Mouse (Mus musculus) embryo, embryonic 11 days (tissue): ENCODE results near the gene Pusl1.

Experiments used
- DNase-seq: peaks from one replicate; pipeline ENCODE4 v3.0.0-alpha.2; 2015

Gene Pusl1

DNA sequence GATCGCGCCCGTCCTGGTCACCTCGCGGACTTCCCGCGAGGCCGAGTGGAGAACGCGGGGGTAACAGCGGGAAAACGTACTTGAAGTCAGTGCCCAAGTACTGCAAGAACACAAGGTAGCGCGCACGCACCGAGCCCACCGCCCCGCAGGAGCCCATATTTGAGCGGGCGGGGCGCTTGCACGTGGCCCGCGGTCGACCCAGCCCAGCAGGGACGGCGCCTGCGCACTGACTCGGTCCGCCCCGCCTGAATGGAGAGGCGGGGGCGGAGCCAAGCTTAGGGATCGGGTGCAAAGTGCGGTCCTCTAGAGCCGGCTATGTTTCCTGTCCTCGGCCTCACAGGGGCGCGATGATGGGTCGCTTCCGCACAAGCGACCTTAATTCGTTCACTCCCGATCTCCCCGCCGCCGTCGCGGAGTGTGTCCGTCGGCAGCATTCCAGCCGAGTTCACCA is at the start of gene Pusl1, which contains the start of gene Acap3:
Gene Pusl1 (minus strand): TSS at position 231 of the 451 bp plus-strand sequence.
Gene Acap3 (plus strand): TSS at position 272 of the 451 bp plus-strand sequence.
- DNase-seq: peak; percentile 98

DNA sequence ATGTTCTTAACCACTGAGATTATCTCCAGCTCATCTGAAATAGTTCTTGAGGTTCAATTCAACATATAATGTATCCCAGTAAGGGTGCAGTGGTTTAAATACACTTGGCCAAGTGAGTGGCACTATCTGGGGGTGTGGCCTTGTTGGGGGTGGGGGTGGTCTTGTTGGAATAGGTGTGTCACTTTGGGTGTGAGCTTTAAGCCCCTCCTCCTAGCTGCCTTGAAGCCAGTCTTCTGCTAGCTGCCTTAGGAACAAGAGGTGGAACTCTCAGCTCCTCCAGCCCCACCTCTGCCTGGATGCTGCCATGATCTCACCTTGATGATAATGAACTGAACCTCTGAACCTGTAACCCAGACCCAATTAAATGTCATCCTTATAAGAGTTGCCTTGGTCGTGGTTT is 40.5 kb upstream of the Pusl1 start:
- no peak for DNase-seq

DNA sequence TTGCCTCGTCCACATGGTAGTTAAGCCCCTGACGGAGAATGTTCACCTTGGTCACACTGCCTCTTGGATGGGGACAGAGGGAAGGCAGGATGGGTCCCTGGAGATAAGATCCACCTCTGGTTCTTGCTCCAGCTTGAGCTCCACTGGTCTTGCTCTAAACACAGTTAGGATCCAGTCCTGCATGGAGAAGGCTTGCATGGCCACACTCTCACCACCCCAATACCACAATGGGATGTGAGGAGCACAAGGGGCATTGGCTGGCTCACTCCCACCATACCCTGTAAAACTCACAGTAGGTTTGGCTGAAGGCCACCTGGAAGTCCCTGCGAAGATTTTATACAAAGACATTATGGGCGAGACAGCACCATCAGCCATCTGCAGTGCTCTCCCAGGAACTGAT is 17.2 kb upstream of the Pusl1 start:
- no peak for DNase-seq

DNA sequence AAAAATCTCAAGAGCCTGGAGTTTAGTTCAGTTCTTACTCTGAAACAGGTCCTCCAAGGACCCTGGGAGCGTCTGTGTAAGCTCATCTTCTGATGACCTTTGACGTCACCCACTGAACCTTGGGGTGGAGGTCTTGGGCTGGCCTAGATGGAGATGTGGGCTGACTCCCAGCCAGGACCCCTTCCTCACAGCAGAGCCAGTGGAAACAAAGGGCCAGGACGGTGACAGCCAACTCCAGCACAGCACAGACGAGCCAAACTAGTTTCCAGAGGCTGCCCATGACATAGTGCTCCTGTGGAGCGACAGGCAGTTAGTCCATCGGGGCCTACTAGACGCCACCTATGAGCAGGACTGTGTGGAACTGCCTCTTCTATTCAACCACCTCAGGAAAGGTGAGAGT is 16.7 kb upstream of the Pusl1 start:
- no peak for DNase-seq

DNA sequence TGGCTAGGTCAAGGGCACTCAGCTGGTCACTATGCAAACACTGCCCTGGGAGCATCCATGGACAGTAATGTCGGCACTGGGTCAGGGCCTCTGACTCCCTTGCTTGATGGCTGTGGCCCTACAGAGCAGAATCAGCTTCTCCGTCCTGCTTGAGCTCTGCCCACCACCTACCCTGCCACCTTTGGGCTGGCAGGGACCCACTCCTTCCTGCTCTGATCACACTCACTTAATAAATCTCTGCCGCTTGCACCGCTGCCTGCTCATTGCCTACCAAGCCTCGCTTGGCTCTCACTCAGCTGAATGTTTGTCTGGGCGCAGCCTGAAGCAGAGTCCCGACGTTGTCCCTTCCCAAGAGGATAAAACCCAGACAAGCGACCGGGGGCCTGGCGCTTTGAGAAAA is 15.4 kb upstream of the Pusl1 start:
- DNase-seq: no peak

DNA sequence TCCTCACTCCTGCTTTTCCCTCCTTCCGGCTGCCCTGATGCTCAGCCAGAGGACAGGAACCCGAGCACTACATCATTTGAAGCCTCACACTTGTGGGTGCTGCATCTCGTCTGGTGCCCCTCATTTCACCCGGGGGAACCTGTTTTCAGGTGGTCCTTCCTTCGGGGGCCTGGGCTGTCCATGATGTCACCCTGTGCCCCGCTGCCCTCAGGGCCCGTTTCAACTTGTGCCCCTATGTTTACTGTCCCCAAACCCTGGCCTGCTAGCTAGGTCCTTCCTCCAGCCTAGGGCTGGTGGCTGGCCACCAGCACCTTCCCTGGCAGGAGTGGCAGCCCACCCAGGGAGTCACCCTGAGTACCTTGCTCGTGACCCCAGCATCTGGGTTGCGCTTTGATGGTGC is 14.5 kb upstream of the Pusl1 start:
- DNase-seq: no peak

DNA sequence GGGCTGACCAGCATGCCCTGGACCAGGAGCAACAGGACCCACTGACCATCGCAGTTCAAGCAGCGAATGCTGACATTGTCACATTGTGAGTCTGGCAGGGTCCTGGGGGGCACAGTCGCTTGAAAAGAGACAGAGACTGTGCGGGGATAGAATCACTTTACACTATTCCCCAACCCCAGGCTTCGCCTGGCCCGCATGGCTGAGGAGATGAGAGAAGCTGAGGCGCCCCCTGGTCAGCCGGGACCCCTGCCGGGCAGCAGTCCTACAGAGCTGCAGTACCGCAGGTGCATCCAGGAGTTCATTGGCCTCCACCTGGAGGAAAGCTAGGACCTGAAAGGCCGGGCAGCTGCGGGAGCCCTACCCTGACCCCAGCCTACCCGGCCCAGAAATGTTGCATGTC is 14.1 kb upstream of the Pusl1 start:
- no peak for DNase-seq

DNA sequence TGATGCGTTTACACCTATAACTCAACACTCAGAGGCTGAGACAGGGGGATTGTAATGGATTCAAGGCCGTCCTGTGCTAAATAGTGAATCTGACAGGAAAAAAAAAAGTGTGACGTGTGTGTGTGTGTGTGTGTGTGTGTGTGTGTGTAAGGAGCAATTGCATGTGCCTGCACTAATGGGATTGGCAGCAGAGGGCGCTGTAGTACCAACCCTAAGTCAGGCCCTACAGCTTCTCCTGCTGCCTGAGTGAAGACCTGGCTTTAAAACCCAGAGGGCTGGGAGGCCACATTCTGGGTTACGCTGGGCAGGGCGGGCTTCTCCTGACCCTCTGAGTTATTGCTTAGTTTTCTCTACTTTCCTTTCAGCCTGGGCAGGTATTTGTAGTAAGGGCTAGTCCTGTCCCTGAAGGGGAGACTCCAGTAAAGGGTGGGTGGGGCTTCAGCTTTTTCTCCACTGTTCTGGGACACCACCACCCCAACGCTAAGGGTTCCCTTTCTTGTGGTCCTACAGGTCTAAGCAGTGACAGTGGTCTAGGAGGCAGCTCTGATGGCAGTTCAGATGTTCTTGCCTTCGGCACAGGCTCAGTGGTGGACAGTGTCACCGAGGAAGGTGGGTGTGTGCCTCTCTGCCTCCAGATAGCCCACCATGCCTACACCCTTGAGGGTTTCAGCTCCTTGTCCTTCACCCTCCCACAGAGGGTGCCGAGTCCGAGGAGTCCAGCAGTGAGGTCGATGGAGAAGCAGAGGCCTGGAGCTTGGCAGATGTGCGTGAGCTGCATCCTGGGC is 12.9 kb upstream of the Pusl1 start:
- DNase-seq: peak; percentile 29

DNA sequence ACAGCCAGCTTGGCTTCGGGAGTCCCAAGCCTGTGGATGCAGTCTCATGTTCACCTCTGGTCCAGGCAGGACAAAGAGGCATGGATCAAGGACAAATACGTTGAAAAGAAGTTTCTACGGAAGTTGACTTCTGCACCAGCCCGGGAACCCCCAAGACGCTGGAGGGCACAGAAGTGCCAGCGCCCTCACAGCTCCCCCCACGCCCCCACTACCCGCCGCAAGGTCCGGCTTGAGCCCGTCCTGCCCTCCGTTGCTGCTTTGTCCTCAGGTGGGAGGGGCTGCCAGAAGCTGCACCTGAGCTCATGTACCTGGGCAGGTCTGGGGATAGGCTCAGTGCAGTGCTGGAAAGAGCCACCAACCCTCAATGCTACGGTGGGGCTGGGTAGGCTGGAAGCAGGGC is 11.7 kb upstream of the Pusl1 start:
- no peak for DNase-seq

DNA sequence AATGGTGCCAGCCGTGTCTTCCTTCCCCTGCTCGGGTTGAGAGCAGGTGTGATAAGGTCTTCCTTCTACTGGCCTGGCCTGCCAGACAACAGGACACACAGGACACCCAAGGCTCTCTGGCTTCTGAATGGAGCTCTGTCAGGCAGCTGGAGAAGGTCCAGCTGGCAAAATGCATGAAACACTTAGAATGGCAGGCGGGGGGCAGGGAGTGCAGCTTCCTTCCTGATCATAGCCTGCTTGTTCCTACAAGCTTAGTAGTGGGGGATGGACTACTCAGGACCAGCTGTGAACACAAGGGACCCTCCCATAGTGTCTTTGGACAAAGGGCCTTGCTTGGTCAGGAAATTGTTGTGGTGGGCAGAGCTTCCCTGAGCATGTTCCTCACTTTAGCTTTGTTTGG is 9.6 kb upstream of the Pusl1 start:
- no peak for DNase-seq

DNA sequence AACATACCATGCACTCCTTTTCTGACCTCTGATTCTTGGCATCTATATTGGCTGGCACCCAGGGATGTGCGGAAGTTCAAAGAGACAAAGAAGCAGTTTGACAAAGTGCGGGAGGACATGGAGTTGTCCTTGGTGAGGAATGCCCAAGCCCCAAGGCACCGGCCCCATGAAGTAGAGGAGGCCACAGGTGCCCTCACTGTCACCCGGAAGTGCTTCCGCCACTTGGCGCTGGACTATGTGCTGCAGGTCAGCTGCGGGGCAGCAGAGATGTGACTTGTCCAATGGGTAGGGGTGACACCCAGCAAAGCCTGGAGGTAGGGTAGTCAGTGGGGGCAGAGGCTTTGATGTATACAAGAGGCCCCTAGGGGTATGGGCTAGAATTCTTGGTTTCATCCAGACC is 7.8 kb upstream of the Pusl1 start:
- DNase-seq: no peak

DNA sequence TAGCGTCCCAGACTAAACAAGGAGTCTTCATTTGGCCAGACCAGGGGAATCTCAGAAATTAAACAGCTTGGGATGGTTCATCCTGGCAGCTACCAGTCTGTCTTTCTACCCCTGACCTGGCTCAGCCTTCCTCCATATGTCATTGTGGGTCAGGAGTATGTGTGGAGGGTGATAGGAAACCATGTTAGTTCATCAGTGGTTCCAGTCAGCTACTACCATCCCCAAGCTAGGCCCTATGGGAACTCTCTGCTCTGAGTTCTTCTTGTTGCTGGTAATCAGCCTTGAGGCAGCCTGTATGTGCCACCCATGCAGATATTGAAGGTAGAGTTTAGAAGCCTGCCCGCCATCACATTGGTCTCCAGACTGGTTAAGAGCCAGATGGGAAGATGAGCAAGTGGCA is 6.7 kb upstream of the Pusl1 start:
- no peak for DNase-seq

DNA sequence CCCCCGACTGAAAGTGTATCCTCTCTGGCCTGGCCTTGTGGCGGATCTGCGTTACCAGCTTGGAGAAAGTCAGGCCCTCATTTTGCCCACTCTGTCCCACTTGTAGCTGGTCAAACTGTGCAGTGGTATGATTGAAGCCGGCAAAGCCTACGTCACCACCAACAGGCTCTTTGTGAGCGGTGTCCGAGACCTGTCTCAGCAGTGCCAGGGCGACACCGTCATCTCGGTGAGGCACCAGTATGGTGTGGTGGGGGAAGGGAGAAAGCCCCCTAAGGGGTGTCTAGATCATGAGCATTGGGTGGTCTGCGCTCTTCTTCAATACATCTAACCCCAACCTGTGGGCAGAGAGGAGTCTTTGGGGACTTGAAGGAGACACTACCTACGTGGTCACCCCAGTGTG is 4.9 kb upstream of the Pusl1 start:
- DNase-seq: no peak

DNA sequence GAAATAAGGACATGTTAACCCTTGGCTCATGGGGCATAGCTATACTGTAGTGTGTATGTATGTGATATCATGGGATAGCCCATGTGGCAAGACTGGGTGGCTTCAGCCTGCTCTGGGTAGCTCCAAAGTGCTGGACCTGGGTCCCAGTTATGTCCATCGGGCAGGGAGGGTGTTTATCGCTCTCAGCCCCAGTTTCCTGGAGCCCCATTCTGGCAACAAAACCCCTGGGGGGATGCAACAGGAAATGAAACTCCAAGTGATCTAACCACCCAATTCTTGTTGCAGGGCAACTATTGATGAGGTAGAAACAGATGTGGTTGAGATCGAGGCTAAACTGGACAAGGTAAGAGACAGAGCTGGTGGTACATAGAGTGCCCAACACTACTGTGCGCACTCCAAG is 4.2 kb upstream of the Pusl1 start:
- no peak for DNase-seq

DNA sequence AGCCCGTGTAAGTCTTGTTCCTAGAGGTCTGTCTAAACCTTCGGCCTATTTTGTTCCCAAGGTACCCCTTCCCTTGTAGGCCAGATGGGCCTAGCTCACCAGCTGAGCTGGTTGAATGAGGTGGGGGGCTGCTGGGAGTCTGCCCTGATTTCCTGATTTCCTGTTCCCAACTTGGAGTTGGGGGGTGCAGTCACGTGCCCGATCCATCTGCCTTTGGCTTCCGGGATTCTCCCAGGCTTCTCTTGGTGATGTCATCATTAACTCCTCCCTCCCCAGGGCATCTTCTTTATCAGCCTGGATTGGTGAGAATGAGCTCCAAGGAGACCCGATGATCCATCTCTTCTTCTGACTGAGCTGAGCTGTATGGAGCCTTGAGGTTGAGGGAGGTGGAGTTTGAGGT is 3.6 kb upstream of the Pusl1 start:
- no peak for DNase-seq

DNA sequence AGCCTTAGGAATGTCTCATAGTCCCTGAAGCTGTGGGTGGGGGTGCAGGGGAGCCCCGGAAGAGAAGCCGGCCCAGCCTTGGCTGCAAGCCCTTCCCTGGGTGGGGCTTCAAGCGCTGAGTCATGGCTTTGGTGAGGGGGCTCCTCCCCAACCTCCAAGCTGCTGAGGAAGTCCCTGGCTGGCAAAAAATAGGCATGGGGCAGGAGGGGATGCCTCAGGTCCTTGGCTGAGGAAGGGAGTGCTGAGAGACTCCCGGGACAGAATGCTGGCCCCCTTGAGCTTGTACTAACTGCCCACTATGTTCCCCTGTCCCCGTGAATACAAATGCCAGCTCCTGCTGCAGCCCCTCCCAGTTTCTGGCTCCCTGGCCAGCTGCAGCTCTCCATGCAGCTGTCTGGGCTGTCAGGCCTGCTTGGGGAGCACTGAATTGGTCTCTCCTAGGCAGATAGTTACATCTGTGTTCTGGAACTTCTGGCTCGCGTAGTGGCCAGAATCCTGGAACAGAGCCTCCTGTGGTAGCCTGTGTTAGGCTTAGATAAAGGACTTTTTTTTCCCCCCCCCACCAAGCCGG is 2.8 kb upstream of the Pusl1 start:
- no peak for DNase-seq

DNA sequence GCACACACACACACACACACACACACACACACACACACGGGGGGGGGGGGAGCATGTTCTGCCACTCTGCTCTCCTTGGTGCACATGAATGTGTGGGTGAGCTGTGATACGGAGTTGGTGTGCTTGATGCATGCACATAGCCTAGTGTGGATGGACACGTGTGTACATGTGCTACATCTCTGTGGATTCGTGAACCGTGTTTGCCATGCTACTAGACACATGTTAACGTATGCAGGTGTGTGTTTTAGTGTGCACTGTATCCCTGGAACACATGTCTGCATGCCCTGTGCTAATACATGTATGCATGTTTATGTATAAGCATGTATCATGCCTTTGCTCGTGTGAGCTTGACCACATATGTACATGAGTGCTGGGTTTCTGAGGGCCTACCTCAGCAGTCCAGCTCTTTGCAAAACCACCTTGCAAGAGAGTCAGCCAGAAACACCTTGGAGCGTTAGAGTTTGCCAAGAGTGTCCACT is 1.7 kb upstream of the Pusl1 start:
- no peak for DNase-seq

DNA sequence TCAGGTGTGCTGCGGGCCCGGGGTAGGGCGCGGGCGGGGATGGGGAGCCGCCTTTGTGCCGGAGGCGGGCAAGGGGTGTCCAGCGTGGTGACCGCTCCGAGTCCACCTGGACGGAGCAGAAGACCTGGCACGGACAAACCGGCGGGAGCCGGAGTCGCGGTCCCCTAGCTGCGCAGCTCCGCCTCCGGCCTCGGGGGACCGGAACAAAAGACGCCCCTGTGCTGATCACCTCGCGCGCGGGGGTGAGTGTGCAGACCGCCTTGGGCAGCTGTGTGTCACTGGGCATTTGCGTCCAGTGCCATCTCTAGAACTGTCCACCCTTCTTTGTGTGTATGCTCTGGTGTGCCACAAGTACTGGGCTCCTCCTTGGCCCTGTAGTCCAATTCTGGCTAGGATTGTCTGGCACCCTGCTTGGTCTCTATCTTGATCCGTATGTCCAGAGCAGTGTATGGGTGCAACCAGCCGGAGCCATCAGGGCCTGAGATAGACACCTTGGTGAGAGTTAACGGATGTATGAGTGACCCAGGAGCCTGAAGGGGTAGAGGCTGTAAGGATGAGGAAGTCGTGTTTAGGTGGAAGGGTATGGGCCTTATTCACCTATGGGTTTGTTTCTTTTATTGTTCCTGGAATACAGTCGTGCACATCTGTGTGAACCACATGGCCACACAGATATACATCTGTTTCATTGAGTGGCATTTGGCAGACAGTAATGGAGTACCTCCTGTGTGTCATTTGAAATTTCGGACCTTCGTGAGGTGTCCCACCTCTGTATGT is 1.0 kb upstream of the Pusl1 start:
- peak; percentile 63 for DNase-seq

DNA sequence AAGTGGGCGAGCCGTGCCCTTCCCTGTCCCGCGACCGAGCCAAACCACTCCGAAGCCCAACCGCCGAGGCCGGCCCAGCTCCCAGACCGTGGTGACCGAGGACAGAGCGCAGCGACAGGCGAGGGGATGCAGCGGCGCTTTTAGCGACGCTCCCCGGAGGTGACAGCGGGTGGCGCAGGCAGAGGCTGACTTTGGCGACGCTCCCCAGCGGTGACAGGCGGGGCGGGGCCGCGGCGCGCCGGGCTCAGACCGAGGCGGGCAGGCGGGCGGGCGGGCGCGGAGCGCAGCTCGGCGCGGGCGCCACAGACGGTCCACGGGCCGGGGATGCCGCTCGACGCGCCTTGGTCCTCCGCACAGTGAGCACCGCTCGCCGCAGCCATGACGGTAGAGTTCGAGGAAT is 436 bp upstream of the Pusl1 start:
- peak; percentile 93 for DNase-seq

DNA sequence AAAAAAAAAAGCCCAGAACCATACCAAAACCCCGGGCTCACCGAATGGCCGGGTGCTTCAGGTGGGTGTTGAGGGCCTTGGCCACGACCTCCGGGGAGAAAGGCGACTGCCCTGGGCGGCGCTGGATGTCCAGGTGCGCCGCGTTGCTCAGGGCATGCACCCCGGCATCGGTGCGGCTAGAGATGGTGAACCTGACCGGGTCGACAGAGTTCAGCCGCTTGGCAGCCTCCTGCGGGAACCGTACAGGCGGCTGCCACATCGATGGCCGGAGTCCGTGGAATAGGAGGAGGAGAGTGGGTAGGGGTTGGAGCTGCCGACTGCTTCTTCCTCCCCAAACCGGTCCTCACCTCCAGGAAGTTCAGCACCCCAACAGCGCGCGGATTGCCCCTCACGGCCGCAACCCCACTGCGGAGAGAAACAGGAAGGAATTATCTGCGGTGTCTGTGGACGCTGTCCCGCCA is 540 bp downstream of the Pusl1 start:
- no peak for DNase-seq

DNA sequence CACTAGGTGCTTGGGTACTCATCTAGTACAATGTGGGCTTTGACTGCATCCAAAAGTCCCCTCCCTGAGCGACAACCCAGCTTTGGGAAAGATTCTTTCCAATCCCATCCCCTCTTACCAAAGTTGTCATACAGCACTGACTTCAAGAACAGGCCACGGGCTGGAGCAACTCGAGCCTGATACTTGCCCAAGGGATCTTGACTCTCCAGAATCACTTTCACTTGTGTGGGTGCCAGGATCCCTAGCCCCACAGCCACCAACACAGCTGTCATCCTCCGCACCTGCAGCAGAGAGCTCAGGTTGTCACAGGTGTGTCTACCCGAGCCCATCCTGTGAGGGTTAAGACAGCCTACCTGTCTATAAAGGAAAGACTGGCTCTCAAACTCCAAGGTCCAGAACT is 2.3 kb downstream of the Pusl1 start:
- no peak for DNase-seq

DNA sequence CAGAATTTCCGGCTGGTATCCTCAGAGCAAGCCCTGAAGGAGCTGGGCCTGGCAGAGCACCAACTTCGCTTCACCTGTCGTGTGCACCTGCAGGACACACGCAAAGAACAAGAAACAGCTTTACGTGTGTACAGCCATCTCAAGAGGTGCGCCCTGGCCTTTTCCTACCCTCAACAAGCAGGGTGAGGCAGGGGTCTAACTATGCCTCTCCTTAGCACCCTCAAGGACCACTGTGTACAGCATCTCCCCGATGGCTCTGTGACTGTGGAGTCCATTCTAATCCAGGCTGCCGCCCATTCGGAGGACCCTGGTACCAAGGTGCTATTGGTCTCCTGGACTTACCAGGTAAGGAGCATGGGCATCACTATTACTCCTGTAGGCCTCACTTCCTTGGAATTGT is 3.4 kb downstream of the Pusl1 start:
- no peak for DNase-seq

DNA sequence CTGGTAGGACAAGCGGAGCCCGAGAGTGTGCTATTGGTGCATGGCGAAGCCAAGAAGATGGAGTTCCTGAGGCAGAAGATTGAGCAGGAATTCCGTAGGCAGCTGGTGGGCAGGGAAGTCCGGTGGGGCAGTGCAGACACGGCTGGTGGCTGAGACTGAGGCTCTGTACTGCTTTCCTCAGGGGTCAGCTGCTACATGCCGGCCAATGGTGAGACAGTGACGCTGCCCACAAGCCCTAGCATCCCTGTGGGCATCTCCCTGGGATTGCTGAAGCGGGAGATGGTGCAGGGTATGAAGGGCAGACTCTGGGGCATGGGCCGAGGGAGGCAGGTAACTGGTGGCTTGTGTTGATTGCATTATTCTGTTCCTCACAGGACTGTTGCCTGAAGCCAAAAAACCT is 3.9 kb downstream of the Pusl1 start:
- DNase-seq: no peak

DNA sequence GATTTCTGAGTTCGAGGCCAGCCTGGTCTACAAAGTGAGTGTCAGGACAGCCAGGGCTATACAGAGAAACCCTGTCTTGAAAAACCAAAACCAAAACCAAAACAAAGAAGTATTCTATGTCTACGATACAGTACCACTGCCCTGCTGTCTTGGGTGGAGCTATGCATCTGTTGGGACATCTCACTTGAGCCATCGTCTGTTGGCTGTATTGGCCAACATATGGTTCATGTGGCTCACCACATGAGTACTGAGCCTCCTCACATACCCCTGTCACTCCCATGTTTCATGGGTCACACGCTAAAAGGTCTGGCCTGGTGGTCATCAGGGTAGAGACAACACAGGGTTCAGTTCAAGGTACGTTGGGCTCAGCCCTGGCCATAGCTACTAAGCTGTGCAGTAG is 5.3 kb downstream of the Pusl1 start:
- no peak for DNase-seq
